Mouse (Mus musculus) hindbrain, embryonic 11.5 days (tissue): ENCODE measurements around the gene Ptrh1. TPM values are rescaled to one million over a fixed set of nuclear protein-coding genes. Genes with fewer than 3 reads are reported as not detected.
A peak's percentile ranks its signal among the peaks of the same experiment; 100 is the strongest.

Source experiments
- ATAC-seq: fragments of 200-750 bp; cut with Nextera tagmentation; 2 replicates; pipeline ENCODE4 v1.8.0; 2017; ENCODE audit warnings: mild to moderate bottlenecking, moderate TSS enrichment, moderate library complexity; ENCODE audit not compliant: low FRiP score
- DNase-seq: peaks from one replicate; pipeline ENCODE4 v3.0.0-alpha.2; 2015; ENCODE audit warnings: low spot score
- H3K27ac ChIP-seq: fragments of 300-500 bp; sonication (generic); 2 replicates; pipeline ENCODE4 v1.5.1; 2014; ENCODE audit warnings: mild to moderate bottlenecking, low read depth, low read length
- H3K27me3 ChIP-seq: fragments of 300-500 bp; sonication (generic); 2 replicates; pipeline ENCODE4 v1.6.1; 2014; ENCODE audit warnings: mild to moderate bottlenecking, low read length, moderate library complexity, mixed read lengths; ENCODE audit not compliant: control insufficient read depth, insufficient read depth
- H3K36me3 ChIP-seq: fragments of 300-500 bp; sonication (generic); 2 replicates; pipeline ENCODE4 v1.6.1; 2014; ENCODE audit warnings: mild to moderate bottlenecking, low read length, moderate library complexity, mixed read lengths; ENCODE audit not compliant: control insufficient read depth, insufficient read depth
- H3K4me1 ChIP-seq: fragments of 300-500 bp; sonication (generic); replicated peaks from 2 replicates; pipeline ENCODE4 v1.6.1; 2014; ENCODE audit warnings: low read length, mixed read lengths; ENCODE audit not compliant: control insufficient read depth, insufficient read depth
- H3K4me2 ChIP-seq: fragments of 300-500 bp; sonication (generic); replicated peaks from 2 replicates; pipeline ENCODE4 v1.6.1; 2014; ENCODE audit warnings: mild to moderate bottlenecking, low read depth, low read length
- H3K4me3 ChIP-seq: fragments of 300-500 bp; sonication (generic); 2 replicates; pipeline ENCODE4 v1.5.1; 2014; ENCODE audit warnings: low read depth, low read length
- H3K9ac ChIP-seq: fragments of 300-500 bp; sonication (generic); 2 replicates; pipeline ENCODE4 v1.6.1; 2014; ENCODE audit warnings: low read depth, low read length
- H3K9me3 ChIP-seq: fragments of 300-500 bp; sonication (generic); 2 replicates; pipeline ENCODE4 v1.6.1; 2016; ENCODE audit warnings: low read length; ENCODE audit not compliant: control insufficient read depth
- WGBS: fragments of 180-500 bp; shearing (Covaris S2); extraction: QIAGEN DNeasy Blood & Tissue Kit; methylation state at CpG from one replicate; pipeline ENCODE4 v1.1.7; 2014; 5-methylcytosine and 5-hydroxymethylcytosine counted together
- polyA plus RNA-seq: library from polyadenylated mRNA; unstranded; fragments of >200 nt; fragmentation: Nextera tagmentation; extraction: Ambion mirVana; gene quantifications from 2 replicates; pipeline ENCODE4 v1.2.1, GENCODE M21; 2014

The Ptrh1 gene
- polyA plus RNA-seq, 1 experiment from 2014 or later: 4.2 TPM

DNA sequence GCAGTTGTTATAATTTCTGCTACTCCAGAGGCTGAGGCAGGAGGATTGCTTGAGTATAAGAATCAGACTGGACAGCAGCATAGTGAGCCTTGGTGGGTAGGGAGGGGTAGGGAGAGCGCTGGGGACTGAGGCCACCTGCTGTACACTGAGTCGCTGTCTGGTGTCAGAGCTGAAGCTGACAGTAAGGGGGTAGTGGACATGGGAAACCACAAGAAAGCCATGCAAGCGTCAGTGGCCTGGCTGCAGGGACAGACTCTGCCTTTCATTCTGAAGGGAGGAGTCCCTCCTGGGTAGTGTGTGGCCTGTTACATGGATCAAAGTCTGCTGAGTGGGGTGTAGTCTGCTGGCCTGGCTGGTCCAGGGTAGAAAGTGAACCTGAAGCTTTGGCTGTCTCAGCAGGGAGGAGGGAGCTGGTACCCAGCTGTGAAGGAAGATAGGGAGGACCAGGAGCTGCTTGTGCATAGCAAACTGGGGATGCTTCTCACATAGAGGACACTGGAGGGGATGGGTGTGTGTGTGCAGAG, 39.2 kb upstream of the Ptrh1 start:
- Histone ChIP-seq H3K9ac (no peak overlapping the region), H3K4me1 (no peaks in the 10 kb centered on the region; the same call in 1 of the 2 replicates), H3K36me3 (no peaks in the 10 kb centered on the region), H3K27me3 (no peaks in the 10 kb centered on the region; the same call in none of the 2 replicates), H3K4me2 (no peak overlapping the region), H3K9me3 (no peaks in the 10 kb centered on the region), H3K27ac (no peak overlapping the region), H3K4me3 (no peak overlapping the region)
- ATAC-seq (no peak), DNase-seq (no peak)
- 45% methylated on average over 3 of the region's 3 CpGs for WGBS

- H3K36me3 ChIP-seq: no peaks in the 10 kb centered on the region
- DNase-seq: no peak
- H3K4me3 ChIP-seq: no peak overlapping the region
- H3K9me3 ChIP-seq: no peaks in the 10 kb centered on the region
- no peak for ATAC-seq
- H3K4me2 ChIP-seq: no peak overlapping the region
- WGBS: 54% methylated on average over 6 of the region's 6 CpGs
- no peak overlapping the region for H3K9ac ChIP-seq
- H3K27me3 ChIP-seq: no peaks in the 10 kb centered on the region; the same call in none of the 2 replicates
- peaks cover 4% of the 10 kb centered on the region; the same call in 1 of the 2 replicates for H3K4me1 ChIP-seq
- H3K27ac ChIP-seq: no peak overlapping the region
Measured at GRCm38 (mm10) chr2:32737008-32737407, 38.6 kb upstream of the Ptrh1 start.

- ATAC-seq (no peak), DNase-seq (no peak)
- Histone ChIP-seq H3K36me3 (no peaks in the 10 kb centered on the region), H3K27ac (no peak overlapping the region), H3K27me3 (no peaks in the 10 kb centered on the region; the same call in none of the 2 replicates), H3K9ac (no peak overlapping the region), H3K4me3 (no peak overlapping the region), H3K9me3 (no peaks in the 10 kb centered on the region), H3K4me2 (no peak overlapping the region), H3K4me1 (peaks cover 4% of the 10 kb centered on the region; the same call in 1 of the 2 replicates)
- 80% methylated on average over 4 of the region's 4 CpGs for WGBS
Measured at GRCm38 (mm10) chr2:32739311-32739710, 36.3 kb upstream of the Ptrh1 start.

DNA sequence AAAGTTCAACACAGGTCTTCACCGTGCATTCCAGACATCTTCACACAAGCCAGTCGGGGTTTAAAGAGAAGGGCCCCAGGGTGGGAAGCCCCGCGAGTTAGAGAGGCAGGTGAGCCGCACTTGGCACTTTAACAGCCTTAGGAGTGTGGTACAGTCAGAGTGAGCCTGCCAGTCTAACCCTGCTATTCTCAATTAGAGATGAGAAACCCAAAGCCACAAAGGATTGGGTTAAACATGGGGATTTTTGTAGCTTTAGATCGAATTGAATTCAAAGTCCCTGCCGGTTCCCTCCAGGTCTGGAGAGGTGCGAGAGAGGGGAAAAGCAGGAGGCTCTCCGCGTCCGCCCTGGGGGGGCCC, 34.7 kb upstream of the Ptrh1 start, which contains the start of gene 6330409D20Rik:
TSS of gene 6330409D20Rik (minus strand) at position 101 of the 357 bp plus-strand sequence.
- ATAC-seq: no peak
- Histone ChIP-seq H3K27me3 (no peaks in the 10 kb centered on the region; the same call in none of the 2 replicates), H3K36me3 (no peaks in the 10 kb centered on the region), H3K9me3 (no peaks in the 10 kb centered on the region), H3K4me2 (peak within 1 kb of the TSS; percentile 97), H3K27ac (peak within 1 kb of the TSS; percentile 89), H3K9ac (peak within 1 kb of the TSS; percentile 79), H3K4me1 (0 out of 2 replicates have a peak, but pooled peaks cover 4% of the 10 kb centered on the region), H3K4me3 (peak within 1 kb of the TSS; percentile 72)
- 5% methylated on average over 11 of the region's 11 CpGs for WGBS
- DNase-seq: no peak

- Histone ChIP-seq H3K4me2 (peak overlapping the region; percentile 97), H3K9ac (peak overlapping the region; percentile 79), H3K27ac (peak overlapping the region; percentile 89), H3K36me3 (no peaks in the 10 kb centered on the region), H3K9me3 (no peaks in the 10 kb centered on the region), H3K27me3 (no peaks in the 10 kb centered on the region; the same call in none of the 2 replicates), H3K4me3 (peak overlapping the region; percentile 72), H3K4me1 (0 out of 2 replicates have a peak, but pooled peaks cover 4% of the 10 kb centered on the region)
- 1% methylated on average over 48 of the region's 58 CpGs for WGBS
- ATAC-seq (peak; percentile 69), DNase-seq (peak; percentile 78)
Measured at GRCm38 (mm10) chr2:32741273-32742172, 34.1 kb upstream of the Ptrh1 start.

GRCm38 (mm10) chr2:32742173-32742531, 33.4 kb upstream of the Ptrh1 start:
- no peaks in the 10 kb centered on the region for H3K9me3 ChIP-seq
- H3K27me3 ChIP-seq: no peaks in the 10 kb centered on the region; the same call in none of the 2 replicates
- peak; percentile 86 for DNase-seq
- 1% methylated on average over 18 of the region's 18 CpGs for WGBS
- peak overlapping the region; percentile 72 for H3K4me3 ChIP-seq
- ATAC-seq: peak; percentile 88
- 0 out of 2 replicates have a peak, but pooled peaks cover 3% of the 10 kb centered on the region for H3K36me3 ChIP-seq
- peak overlapping the region; percentile 79 for H3K9ac ChIP-seq
- peak overlapping the region; percentile 89 for H3K27ac ChIP-seq
- H3K4me2 ChIP-seq: peak overlapping the region; percentile 97
- 0 out of 2 replicates have a peak, but pooled peaks cover 4% of the 10 kb centered on the region for H3K4me1 ChIP-seq

DNA sequence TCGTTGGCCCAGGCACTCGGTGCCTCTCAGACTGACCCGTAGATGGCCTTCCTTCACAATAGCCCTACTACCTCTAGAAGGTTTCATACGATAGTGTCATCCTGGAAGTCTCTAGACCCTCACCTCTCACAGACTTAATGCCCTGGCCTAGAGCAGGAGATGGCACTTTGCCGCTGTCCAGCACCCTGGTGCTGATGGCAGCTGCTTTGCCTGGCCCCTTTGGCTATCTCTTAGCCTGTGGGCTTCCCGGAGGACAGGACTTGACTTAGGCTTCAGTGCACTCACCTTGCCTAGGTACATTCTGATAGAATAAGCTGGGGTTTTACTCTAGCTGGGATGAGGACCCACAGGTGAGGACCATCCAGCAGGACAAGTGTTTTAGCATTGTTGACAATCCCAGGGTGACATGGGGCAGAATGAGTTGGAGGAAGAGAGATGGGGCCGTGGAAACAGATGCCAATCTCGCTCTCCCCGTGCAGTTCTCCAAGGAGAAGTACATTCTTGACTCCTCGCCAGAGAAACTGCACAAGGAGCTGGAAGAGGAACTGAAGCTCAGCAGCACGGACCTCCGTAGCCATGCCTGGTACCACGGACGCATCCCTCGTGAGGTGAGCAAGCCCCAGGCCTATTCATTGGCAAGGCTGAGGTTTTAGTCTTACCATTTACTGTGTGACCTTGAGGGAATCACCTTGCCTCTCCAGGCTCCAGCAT, 31.2 kb upstream of the Ptrh1 start:
- 77% methylated on average over 15 of the region's 15 CpGs for WGBS

DNA sequence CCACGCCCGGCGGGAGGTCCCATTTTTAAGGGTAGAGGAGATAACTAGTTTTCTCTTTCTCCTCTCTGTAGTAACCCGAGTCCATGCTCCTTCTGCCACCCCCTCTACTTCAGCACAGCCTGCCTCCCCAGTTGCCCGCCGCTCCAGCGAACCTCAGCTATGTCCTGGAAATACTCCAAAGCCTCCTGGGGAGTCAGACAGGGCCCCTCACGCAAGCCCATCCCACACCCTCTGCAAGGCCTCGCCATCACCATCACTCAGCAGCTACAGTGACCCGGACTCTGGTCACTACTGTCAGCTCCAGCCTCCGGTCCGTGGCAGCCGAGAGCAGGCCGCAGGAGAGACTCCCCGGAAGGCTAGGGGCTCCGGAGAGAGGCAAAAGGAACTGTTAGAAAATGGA, 26.5 kb upstream of the Ptrh1 start:
- Histone ChIP-seq H3K4me2 (no peak overlapping the region), H3K9ac (no peak overlapping the region), H3K36me3 (0 out of 2 replicates have a peak, but pooled peaks cover 3% of the 10 kb centered on the region), H3K27ac (no peak overlapping the region), H3K4me3 (no peak overlapping the region), H3K4me1 (peaks cover 5% of the 10 kb centered on the region), H3K9me3 (no peaks in the 10 kb centered on the region), H3K27me3 (no peaks in the 10 kb centered on the region)
- 89% methylated on average over 16 of the region's 16 CpGs for WGBS
- no peak for DNase-seq
- no peak for ATAC-seq

More for the DNA sequence above, 31.2 kb upstream of the Ptrh1 start:
- no peak for ATAC-seq
- no peak overlapping the region for H3K4me3 ChIP-seq
- no peaks in the 10 kb centered on the region for H3K9me3 ChIP-seq
- no peaks in the 10 kb centered on the region; the same call in none of the 2 replicates for H3K27me3 ChIP-seq
- DNase-seq: no peak
- H3K4me1 ChIP-seq: 0 out of 2 replicates have a peak, but pooled peaks cover 4% of the 10 kb centered on the region
- no peak overlapping the region for H3K4me2 ChIP-seq
- 0 out of 2 replicates have a peak, but pooled peaks cover 3% of the 10 kb centered on the region for H3K36me3 ChIP-seq
- H3K27ac ChIP-seq: no peak overlapping the region
- H3K9ac ChIP-seq: no peak overlapping the region
